Mouse (Mus musculus): Measurements from ENCODE around the gene Sptbn1. TPM values are rescaled to one million over a fixed set of nuclear protein-coding genes. Genes with fewer than 3 reads are reported as not detected.

Sptbn1 gene
- polyA plus RNA-seq, 1 experiment = 294 TPM

DNA sequence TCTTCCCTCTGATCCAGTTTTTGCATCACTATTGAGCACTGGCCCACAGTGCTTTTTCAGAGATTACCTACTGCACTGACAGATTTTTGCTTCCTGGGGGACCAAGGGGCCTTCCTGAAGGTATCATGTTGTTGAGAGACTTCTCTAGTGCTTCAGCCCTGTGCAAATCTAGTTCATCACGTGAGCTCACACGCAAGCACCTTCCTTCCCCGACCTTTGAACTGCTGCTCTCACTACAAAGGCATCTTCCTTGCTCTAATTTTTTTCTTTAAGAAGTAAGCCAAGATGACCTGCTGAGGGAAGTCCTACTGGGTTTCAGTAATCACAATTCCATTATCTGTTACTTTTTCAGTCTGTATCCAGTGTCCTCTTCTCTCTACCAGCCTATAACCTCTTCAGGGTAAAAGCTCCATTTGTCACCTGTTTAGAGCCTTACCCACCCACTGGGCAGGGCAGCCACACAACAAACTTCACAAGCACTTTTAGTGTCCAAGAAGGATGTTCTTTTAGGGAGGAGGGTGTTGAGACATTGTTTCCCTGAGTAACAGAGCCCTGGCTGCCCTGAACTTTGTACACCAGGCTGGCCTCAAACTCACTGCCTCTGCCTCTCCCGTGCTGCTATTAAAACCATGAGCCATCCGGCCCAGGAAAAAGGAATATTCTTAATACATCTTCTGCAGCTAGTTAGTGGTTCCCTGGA is 103.3 kb downstream of the Sptbn1 start:
- DNase-seq = no peak
- 30% methylated on average over 5 of the region's 5 CpGs for WGBS
- H3K4me3 ChIP-seq (replicated peaks; ENCODE audit: extremely low read depth, low read depth, low read length) = no peak overlapping the region
- TF ChIP-seq POLR2A (IDR thresholded peaks at IDR 0.05; ENCODE audit: borderline replicate concordance, extremely low read depth, low read depth, low read length) (no peak), CTCF (IDR thresholded peaks at IDR 0.05; ENCODE audit: insufficient read depth, low read length) (no peak)
- H3K4me1 ChIP-seq (ENCODE audit: control insufficient read depth, insufficient read depth, low read length) = peaks cover 61% of the 10 kb centered on the region

DNA sequence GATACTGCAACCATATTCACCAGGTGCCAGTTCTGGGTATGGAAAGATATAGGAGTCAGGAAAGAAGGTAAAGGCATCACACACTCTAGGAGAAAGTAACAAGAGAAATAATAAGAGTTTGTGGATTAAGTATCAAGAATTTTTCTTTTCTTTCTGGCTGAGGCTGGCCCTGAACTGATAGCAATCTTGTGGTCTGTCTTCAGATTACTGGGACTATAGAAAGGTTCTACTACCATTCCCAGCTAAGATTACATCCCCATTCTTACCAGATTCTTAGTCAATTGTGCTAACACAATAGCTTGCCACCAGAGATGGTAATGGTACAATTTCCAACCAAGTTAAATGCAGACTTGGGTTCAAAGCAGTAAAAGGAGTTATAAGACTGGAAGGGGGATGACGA is 104.1 kb downstream of the Sptbn1 start:
- H3K4me3 ChIP-seq (replicated peaks; ENCODE audit: extremely low read depth, low read depth, low read length) = no peak overlapping the region
- TF ChIP-seq CTCF (IDR thresholded peaks at IDR 0.05; ENCODE audit: insufficient read depth, low read length) (no peak), POLR2A (IDR thresholded peaks at IDR 0.05; ENCODE audit: borderline replicate concordance, extremely low read depth, low read depth, low read length) (no peak)
- DNase-seq = no peak
- 84% methylated on average over 1 of the region's 1 CpGs for WGBS
- H3K4me1 ChIP-seq (ENCODE audit: control insufficient read depth, insufficient read depth, low read length) = peaks cover 66% of the 10 kb centered on the region

DNA sequence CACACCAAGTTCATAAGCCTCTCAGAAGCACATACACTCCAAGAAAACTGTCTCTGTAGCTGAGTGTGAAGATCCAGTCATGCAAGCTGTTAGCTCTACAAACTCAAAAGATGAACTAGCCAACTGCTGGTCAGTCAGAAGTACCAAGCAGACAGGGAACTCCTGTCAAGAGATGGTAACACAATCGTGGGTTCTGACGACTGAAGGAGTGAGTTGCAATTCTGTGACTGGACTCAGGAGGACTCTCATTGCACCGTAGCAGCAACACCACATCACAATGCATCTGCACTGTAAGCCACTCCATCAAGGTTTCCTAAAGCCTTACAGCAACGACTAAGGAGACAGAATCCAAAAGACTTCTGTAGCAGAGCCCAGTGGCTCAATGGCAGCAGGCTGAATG is 104.9 kb downstream of the Sptbn1 start:
- Histone ChIP-seq H3K4me1 (ENCODE audit: control insufficient read depth, insufficient read depth, low read length) (peaks cover 66% of the 10 kb centered on the region), H3K4me3 (replicated peaks; ENCODE audit: extremely low read depth, low read depth, low read length) (no peak overlapping the region)
- TF ChIP-seq POLR2A (IDR thresholded peaks at IDR 0.05; ENCODE audit: borderline replicate concordance, extremely low read depth, low read depth, low read length) (no peak), CTCF (IDR thresholded peaks at IDR 0.05; ENCODE audit: insufficient read depth, low read length) (no peak)
- DNase-seq = no peak
- 26% methylated on average over 4 of the region's 4 CpGs for WGBS

DNA sequence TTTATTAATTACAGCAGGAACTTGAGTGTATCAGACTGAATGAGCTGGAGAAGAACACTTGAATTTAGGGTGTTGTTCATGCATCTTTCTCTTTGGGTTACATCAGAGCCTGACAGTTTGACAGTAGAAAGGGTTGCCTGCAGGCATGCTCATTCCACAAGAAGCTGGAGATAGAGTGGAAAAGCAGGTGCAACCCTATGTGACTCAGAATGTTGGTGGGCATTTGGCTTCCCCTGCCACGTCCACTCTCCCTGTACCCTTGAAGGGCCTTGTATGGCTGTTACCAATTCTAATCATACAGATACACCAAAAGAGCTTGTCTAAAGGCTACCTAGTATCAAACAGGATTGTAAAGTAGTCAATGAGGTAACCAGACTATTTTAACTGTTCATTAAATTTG is 106.2 kb downstream of the Sptbn1 start:
- DNase-seq = no peak
- TF ChIP-seq CTCF (IDR thresholded peaks at IDR 0.05; ENCODE audit: insufficient read depth, low read length) (no peak), POLR2A (IDR thresholded peaks at IDR 0.05; ENCODE audit: borderline replicate concordance, extremely low read depth, low read depth, low read length) (no peak)
- Histone ChIP-seq H3K4me1 (ENCODE audit: control insufficient read depth, insufficient read depth, low read length) (peaks cover 59% of the 10 kb centered on the region), H3K4me3 (replicated peaks; ENCODE audit: extremely low read depth, low read depth, low read length) (no peak overlapping the region)
- 54% methylated on average over 1 of the region's 1 CpGs for WGBS

DNA sequence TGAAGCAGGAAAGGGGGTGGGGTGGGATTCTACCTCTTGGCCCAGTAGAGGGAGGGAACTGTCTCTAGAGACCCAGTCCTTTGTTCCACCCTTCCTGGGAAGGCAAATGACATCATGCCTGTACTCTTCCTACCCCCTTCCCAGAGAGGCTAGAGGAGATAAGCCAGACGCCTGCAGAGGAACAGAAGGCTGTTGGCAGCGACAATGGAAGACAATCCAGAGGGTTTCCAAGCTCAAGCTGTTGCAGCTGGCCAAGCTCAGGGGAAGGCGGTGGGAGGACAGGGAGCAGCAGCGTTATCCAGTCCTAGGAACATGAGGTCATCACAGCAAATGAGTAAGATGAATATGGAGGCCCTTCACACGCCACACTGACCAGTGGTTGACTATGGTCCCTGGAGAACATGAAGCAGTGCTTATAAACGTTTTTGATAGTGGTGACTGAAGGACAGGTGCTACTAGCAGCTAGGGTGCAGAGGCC is 106.8 kb downstream of the Sptbn1 start:
- 20% methylated on average over 6 of the region's 6 CpGs for WGBS
- peak; percentile 58 for DNase-seq
- H3K4me3 ChIP-seq (replicated peaks; ENCODE audit: extremely low read depth, low read depth, low read length) = no peak overlapping the region

DNA sequence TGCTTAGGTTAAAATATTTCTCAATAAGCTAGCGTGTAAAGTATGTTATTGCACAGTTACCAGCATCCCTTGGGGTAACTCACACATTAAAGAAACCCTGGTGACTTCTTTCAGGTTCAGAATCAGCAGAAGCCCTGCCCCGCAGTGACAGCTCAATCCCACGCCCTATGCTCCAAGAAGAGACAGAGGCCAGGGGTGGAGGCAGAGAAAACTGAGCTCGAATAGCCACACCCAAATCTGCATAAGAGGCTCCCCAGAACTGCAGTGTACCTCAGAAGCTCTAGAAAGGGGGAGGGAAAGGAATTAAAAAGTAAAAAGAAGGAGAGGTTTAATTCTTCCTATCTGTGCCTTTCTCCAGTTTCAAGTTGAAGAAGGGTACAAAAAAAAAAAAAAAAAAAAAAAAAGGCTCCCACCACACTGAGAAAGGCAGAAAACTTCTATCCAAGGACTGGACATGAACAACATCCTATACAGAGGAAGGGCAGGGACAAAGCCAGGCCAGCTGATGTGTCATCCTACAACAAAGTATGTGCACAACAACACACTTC is 107.3 kb downstream of the Sptbn1 start:
- H3K4me3 ChIP-seq (replicated peaks; ENCODE audit: extremely low read depth, low read depth, low read length) = no peak overlapping the region
- TF ChIP-seq CTCF (IDR thresholded peaks at IDR 0.05; ENCODE audit: insufficient read depth, low read length) (no peak), POLR2A (IDR thresholded peaks at IDR 0.05; ENCODE audit: borderline replicate concordance, extremely low read depth, low read depth, low read length) (no peak)
- DNase-seq = no peak
- peaks cover 54% of the 10 kb centered on the region for H3K4me1 ChIP-seq (ENCODE audit: control insufficient read depth, insufficient read depth, low read length)
- WGBS = 46% methylated on average over 4 of the region's 4 CpGs

More for the DNA sequence above, 106.8 kb downstream of the Sptbn1 start:
- TF ChIP-seq CTCF (IDR thresholded peaks at IDR 0.05; ENCODE audit: insufficient read depth, low read length) (no peak), POLR2A (IDR thresholded peaks at IDR 0.05; ENCODE audit: borderline replicate concordance, extremely low read depth, low read depth, low read length) (peak; percentile 29; the same call in 1 of the 2 replicates)
- H3K4me1 ChIP-seq (ENCODE audit: control insufficient read depth, insufficient read depth, low read length) = peaks cover 55% of the 10 kb centered on the region

DNA sequence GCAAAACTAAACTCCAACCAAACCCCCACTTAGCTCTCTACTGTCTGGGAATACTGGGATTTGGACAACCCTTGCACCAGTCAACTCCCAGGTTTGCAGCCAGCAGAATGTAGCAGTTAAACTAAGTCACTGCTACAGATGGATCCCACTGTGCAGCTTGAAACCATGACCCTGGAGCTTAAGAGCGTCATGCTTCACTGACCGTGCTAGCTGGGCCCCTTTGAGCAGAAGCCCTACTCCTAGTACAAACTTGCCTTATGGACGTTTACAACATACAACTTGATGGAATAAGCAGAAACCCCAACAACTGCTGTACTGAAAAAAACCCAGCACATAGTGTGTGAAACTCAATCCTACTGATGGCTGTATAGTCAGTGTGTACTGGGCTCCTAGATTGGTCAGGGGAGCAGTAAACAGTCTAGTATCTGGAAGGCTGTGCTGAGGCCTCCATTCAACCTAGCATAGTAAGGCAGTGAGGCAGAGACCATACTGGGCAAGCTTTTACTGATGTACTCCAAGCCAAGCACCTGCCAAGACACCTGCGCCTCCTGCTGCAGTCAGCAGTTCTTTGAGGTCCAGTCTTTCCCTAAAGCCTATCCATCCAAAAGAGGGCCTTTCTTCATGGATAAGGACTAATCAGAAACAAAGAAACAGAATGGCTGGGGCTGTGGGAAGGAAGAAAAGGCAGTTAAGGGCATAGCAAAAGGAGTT is 108.3 kb downstream of the Sptbn1 start:
- Histone ChIP-seq H3K4me1 (ENCODE audit: control insufficient read depth, insufficient read depth, low read length) (peaks cover 51% of the 10 kb centered on the region), H3K4me3 (replicated peaks; ENCODE audit: extremely low read depth, low read depth, low read length) (no peak overlapping the region)
- TF ChIP-seq POLR2A (IDR thresholded peaks at IDR 0.05; ENCODE audit: borderline replicate concordance, extremely low read depth, low read depth, low read length) (no peak), CTCF (IDR thresholded peaks at IDR 0.05; ENCODE audit: insufficient read depth, low read length) (no peak)
- 72% methylated on average over 4 of the region's 4 CpGs for WGBS
- no peak for DNase-seq

DNA sequence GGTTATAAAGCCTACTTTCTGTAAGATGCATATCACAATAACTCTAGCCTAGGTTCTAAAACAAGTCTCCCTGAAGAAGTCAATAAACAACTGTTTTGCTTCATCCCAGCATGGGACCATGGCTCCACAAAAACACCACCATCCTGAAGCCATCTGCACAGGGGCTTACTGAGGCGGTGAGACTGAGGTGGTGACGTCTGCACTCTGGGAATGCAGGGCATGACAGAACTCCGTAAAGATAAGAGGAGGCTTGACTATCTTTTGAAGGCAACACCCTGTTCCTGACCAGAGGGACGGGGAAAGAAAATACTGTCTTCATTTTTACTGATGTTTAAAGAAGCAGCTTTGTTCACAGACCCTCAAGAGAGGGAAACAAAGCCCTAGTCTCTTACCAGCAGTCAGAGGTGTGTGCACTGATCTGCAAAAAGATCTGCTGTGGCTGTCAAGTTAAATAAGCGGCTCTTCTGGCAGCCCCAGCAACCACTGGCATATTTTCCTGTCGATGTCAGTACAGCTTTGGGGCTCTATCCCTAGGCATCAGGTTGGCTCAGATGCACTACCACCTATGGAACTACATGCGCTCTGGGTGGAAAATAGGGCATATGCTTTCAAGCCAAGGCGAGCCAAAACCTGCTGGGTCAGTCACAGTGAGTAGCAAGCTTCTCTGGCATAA is 109.8 kb downstream of the Sptbn1 start:
- TF ChIP-seq POLR2A (IDR thresholded peaks at IDR 0.05; ENCODE audit: borderline replicate concordance, extremely low read depth, low read depth, low read length) = no peak
- TF ChIP-seq CTCF (IDR thresholded peaks at IDR 0.05; ENCODE audit: insufficient read depth, low read length) = no peak
- Histone ChIP-seq H3K4me3 (replicated peaks; ENCODE audit: extremely low read depth, low read depth, low read length) (no peak overlapping the region), H3K4me1 (ENCODE audit: control insufficient read depth, insufficient read depth, low read length) (peaks cover 44% of the 10 kb centered on the region)
- WGBS = 37% methylated on average over 8 of the region's 8 CpGs
- DNase-seq = no peak

DNA sequence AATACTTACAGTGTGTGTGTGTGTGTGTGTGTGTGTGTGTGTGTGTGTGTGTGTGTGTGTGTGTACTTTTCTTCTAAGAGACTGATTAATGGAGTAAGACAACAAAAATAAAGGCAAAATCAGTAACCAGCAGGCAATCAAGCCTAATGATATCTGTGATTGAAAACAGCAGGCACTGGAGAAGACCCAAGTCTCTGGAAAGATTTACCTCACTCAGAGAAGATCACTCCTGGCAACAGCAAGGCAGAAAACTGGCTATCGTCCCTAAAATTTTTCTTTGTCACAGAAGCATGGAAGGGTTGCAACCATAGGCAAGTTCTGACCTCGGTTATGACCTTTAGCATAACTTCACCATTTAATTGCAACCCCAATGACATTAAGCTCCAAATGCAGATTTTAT is 112.1 kb downstream of the Sptbn1 start:
- Histone ChIP-seq H3K4me3 (replicated peaks; ENCODE audit: extremely low read depth, low read depth, low read length) (no peak overlapping the region), H3K4me1 (ENCODE audit: control insufficient read depth, insufficient read depth, low read length) (peaks cover 27% of the 10 kb centered on the region)
- TF ChIP-seq CTCF (IDR thresholded peaks at IDR 0.05; ENCODE audit: insufficient read depth, low read length) = no peak
- no peak for TF ChIP-seq POLR2A (IDR thresholded peaks at IDR 0.05; ENCODE audit: borderline replicate concordance, extremely low read depth, low read depth, low read length)
- WGBS = 45% methylated on average over 2 of the region's 2 CpGs
- no peak for DNase-seq

Data from lung, adult 2 months (tissue).